Mouse (Mus musculus): ENCODE measurements around the gene Morc3. TPM values are rescaled to one million over a fixed set of nuclear protein-coding genes. Genes with fewer than 3 reads are reported as not detected.
A peak's percentile ranks its signal among the peaks of the same experiment; 100 is the strongest.

The Morc3 gene
- polyA plus RNA-seq, 1 experiment from 2014 or later = 32.7 TPM

- Histone ChIP-seq H3K9ac (ENCODE audit: low read depth, low read length) (peak overlapping the region; percentile 56), H3K4me3 (ENCODE audit: low read depth, low read length) (peak overlapping the region; percentile 49), H3K27me3 (ENCODE audit: control insufficient read depth, insufficient read depth, low read depth, low read length) (no peaks in the 10 kb centered on the region), H3K4me2 (ENCODE audit: low read length) (peak overlapping the region; percentile 73), H3K4me1 (ENCODE audit: control insufficient read depth, insufficient read depth, low read length) (peaks cover 7% of the 10 kb centered on the region; the same call in 1 of the 2 replicates), H3K27ac (ENCODE audit: low read length) (no peak overlapping the region), H3K36me3 (ENCODE audit: control insufficient read depth, insufficient read depth, low read length) (no peaks in the 10 kb centered on the region), H3K9me3 (replicated peaks; ENCODE audit: control insufficient read depth, low read length, poor library complexity, severe bottlenecking) (no peaks in the 10 kb centered on the region)
- WGBS = under 1% methylated on average over 43 of the region's 43 CpGs
- ATAC-seq = peak; percentile 79
These were observed 52.3 kb downstream of the Morc3 start for GRCm38 (mm10) chr16:93884086-93884721.

- 48% methylated on average over 5 of the region's 5 CpGs for WGBS
- no peaks in the 10 kb centered on the region; the same call in 1 of the 2 replicates for H3K36me3 ChIP-seq (ENCODE audit: control insufficient read depth, insufficient read depth, low read length)
- peaks cover 7% of the 10 kb centered on the region; the same call in 1 of the 2 replicates for H3K4me1 ChIP-seq (ENCODE audit: control insufficient read depth, insufficient read depth, low read length)
- no peak for ATAC-seq
- no peaks in the 10 kb centered on the region for H3K9me3 ChIP-seq (replicated peaks; ENCODE audit: control insufficient read depth, low read length, poor library complexity, severe bottlenecking)
- H3K9ac ChIP-seq (ENCODE audit: low read depth, low read length) = peak overlapping the region; percentile 56
- H3K4me2 ChIP-seq (ENCODE audit: low read length) = peak overlapping the region; percentile 73
- H3K4me3 ChIP-seq (ENCODE audit: low read depth, low read length) = peak overlapping the region; percentile 49
- no peaks in the 10 kb centered on the region for H3K27me3 ChIP-seq (ENCODE audit: control insufficient read depth, insufficient read depth, low read depth, low read length)
- no peak overlapping the region for H3K27ac ChIP-seq (ENCODE audit: low read length)
These were observed 52.8 kb downstream of the Morc3 start for GRCm38 (mm10) chr16:93884722-93885113.

GRCm38 (mm10) chr16:93888481-93888880 is 56.6 kb downstream of the Morc3 start:
- H3K9me3 ChIP-seq (replicated peaks; ENCODE audit: control insufficient read depth, low read length, poor library complexity, severe bottlenecking) = no peaks in the 10 kb centered on the region
- 92% methylated on average over 6 of the region's 6 CpGs for WGBS
- peaks cover 4% of the 10 kb centered on the region; the same call in 1 of the 2 replicates for H3K4me1 ChIP-seq (ENCODE audit: control insufficient read depth, insufficient read depth, low read length)
- H3K36me3 ChIP-seq (ENCODE audit: control insufficient read depth, insufficient read depth, low read length) = no peaks in the 10 kb centered on the region; the same call in 1 of the 2 replicates
- ATAC-seq = no peak
- H3K9ac ChIP-seq (ENCODE audit: low read depth, low read length) = no peak overlapping the region
- H3K27ac ChIP-seq (ENCODE audit: low read length) = no peak overlapping the region
- H3K27me3 ChIP-seq (ENCODE audit: control insufficient read depth, insufficient read depth, low read depth, low read length) = no peaks in the 10 kb centered on the region
- no peak overlapping the region for H3K4me2 ChIP-seq (ENCODE audit: low read length)
- H3K4me3 ChIP-seq (ENCODE audit: low read depth, low read length) = no peak overlapping the region

GRCm38 (mm10) chr16:93890948-93891604 is 59.2 kb downstream of the Morc3 start:
- WGBS = 90% methylated on average over 12 of the region's 12 CpGs
- H3K4me3 ChIP-seq (ENCODE audit: low read depth, low read length) = no peak overlapping the region
- H3K4me2 ChIP-seq (ENCODE audit: low read length) = no peak overlapping the region
- H3K9ac ChIP-seq (ENCODE audit: low read depth, low read length) = no peak overlapping the region
- H3K4me1 ChIP-seq (ENCODE audit: control insufficient read depth, insufficient read depth, low read length) = no peaks in the 10 kb centered on the region
- H3K9me3 ChIP-seq (replicated peaks; ENCODE audit: control insufficient read depth, low read length, poor library complexity, severe bottlenecking) = no peaks in the 10 kb centered on the region
- ATAC-seq = no peak
- H3K27ac ChIP-seq (ENCODE audit: low read length) = no peak overlapping the region
- H3K27me3 ChIP-seq (ENCODE audit: control insufficient read depth, insufficient read depth, low read depth, low read length) = no peaks in the 10 kb centered on the region
- H3K36me3 ChIP-seq (ENCODE audit: control insufficient read depth, insufficient read depth, low read length) = no peaks in the 10 kb centered on the region; the same call in 1 of the 2 replicates

- no peaks in the 10 kb centered on the region for H3K9me3 ChIP-seq (replicated peaks; ENCODE audit: control insufficient read depth, low read length, poor library complexity, severe bottlenecking)
- WGBS = 92% methylated on average over 5 of the region's 5 CpGs
- H3K27ac ChIP-seq (ENCODE audit: low read length) = no peak overlapping the region
These were observed 61.4 kb downstream of the Morc3 start for GRCm38 (mm10) chr16:93893285-93893684.

GRCm38 (mm10) chr16:93903027-93903426 is 71.1 kb downstream of the Morc3 start:
- no peaks in the 10 kb centered on the region for H3K9me3 ChIP-seq (replicated peaks; ENCODE audit: control insufficient read depth, low read length, poor library complexity, severe bottlenecking)
- no peak overlapping the region for H3K27ac ChIP-seq (ENCODE audit: low read length)
- no peaks in the 10 kb centered on the region for H3K4me1 ChIP-seq (ENCODE audit: control insufficient read depth, insufficient read depth, low read length)
- no peaks in the 10 kb centered on the region for H3K27me3 ChIP-seq (ENCODE audit: control insufficient read depth, insufficient read depth, low read depth, low read length)
- H3K4me3 ChIP-seq (ENCODE audit: low read depth, low read length) = no peak overlapping the region
- no peak overlapping the region for H3K9ac ChIP-seq (ENCODE audit: low read depth, low read length)
- no peak overlapping the region for H3K4me2 ChIP-seq (ENCODE audit: low read length)
- no peaks in the 10 kb centered on the region for H3K36me3 ChIP-seq (ENCODE audit: control insufficient read depth, insufficient read depth, low read length)
- 77% methylated on average over 6 of the region's 6 CpGs for WGBS
- no peak for ATAC-seq

More at GRCm38 (mm10) chr16:93893285-93893684, 61.4 kb downstream of the Morc3 start:
- H3K27me3 ChIP-seq (ENCODE audit: control insufficient read depth, insufficient read depth, low read depth, low read length) = no peaks in the 10 kb centered on the region
- no peak overlapping the region for H3K9ac ChIP-seq (ENCODE audit: low read depth, low read length)
- no peak for ATAC-seq
- no peak overlapping the region for H3K4me2 ChIP-seq (ENCODE audit: low read length)
- no peaks in the 10 kb centered on the region for H3K4me1 ChIP-seq (ENCODE audit: control insufficient read depth, insufficient read depth, low read length)
- H3K4me3 ChIP-seq (ENCODE audit: low read depth, low read length) = no peak overlapping the region
- no peaks in the 10 kb centered on the region; the same call in 1 of the 2 replicates for H3K36me3 ChIP-seq (ENCODE audit: control insufficient read depth, insufficient read depth, low read length)

- Histone ChIP-seq H3K4me1 (ENCODE audit: control insufficient read depth, insufficient read depth, low read length) (no peaks in the 10 kb centered on the region), H3K9me3 (replicated peaks; ENCODE audit: control insufficient read depth, low read length, poor library complexity, severe bottlenecking) (no peaks in the 10 kb centered on the region), H3K9ac (ENCODE audit: low read depth, low read length) (no peak overlapping the region), H3K36me3 (ENCODE audit: control insufficient read depth, insufficient read depth, low read length) (no peaks in the 10 kb centered on the region), H3K27ac (ENCODE audit: low read length) (no peak overlapping the region), H3K4me3 (ENCODE audit: low read depth, low read length) (no peak overlapping the region), H3K27me3 (ENCODE audit: control insufficient read depth, insufficient read depth, low read depth, low read length) (no peaks in the 10 kb centered on the region), H3K4me2 (ENCODE audit: low read length) (no peak overlapping the region)
- 70% methylated on average over 11 of the region's 11 CpGs for WGBS
- ATAC-seq = no peak
These were observed 74.5 kb downstream of the Morc3 start for GRCm38 (mm10) chr16:93906156-93907014.

- Histone ChIP-seq H3K4me1 (ENCODE audit: control insufficient read depth, insufficient read depth, low read length) (no peaks in the 10 kb centered on the region), H3K27ac (ENCODE audit: low read length) (no peak overlapping the region), H3K27me3 (ENCODE audit: control insufficient read depth, insufficient read depth, low read depth, low read length) (no peaks in the 10 kb centered on the region), H3K4me2 (ENCODE audit: low read length) (no peak overlapping the region), H3K36me3 (ENCODE audit: control insufficient read depth, insufficient read depth, low read length) (no peaks in the 10 kb centered on the region), H3K9ac (ENCODE audit: low read depth, low read length) (no peak overlapping the region), H3K9me3 (replicated peaks; ENCODE audit: control insufficient read depth, low read length, poor library complexity, severe bottlenecking) (no peaks in the 10 kb centered on the region), H3K4me3 (ENCODE audit: low read depth, low read length) (no peak overlapping the region)
- 90% methylated on average over 5 of the region's 5 CpGs for WGBS
- ATAC-seq = no peak
These were observed 75.8 kb downstream of the Morc3 start for GRCm38 (mm10) chr16:93907761-93908160.
